Mouse (Mus musculus) spleen, postnatal 14 days (tissue): Measurements from ENCODE around the gene Prss22.

Experiments used
- DNase-seq, 2 experiments: peaks; one replicate each; pipeline ENCODE4 v3.0.0; 2021 to 2022; ENCODE audit warnings: low spot score in 2 of 2

Gene Prss22

DNA sequence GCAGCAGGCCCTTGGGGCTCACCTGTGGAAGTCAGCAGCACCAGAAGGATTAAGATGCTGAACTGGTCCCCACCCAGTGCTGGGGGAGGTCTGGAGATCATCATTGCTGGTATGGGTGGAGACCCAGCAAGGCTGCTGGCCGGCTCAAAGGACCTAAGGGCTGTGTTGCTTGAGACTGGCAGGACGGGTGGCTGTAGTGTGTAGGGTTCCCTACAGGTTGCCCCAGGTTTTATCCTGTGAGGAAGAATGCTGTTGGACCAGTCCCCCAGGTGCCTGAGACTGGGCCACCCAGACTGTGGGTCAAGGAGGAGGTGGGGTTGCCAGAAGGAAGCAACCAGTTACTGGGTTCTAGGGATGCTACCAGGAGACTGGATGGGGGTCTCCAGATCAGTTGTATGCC lies at the start of gene Prss22:
TSS of gene Prss22 (minus strand) at position 200 of the 400 bp plus-strand sequence.
- no peak for DNase-seq

DNA sequence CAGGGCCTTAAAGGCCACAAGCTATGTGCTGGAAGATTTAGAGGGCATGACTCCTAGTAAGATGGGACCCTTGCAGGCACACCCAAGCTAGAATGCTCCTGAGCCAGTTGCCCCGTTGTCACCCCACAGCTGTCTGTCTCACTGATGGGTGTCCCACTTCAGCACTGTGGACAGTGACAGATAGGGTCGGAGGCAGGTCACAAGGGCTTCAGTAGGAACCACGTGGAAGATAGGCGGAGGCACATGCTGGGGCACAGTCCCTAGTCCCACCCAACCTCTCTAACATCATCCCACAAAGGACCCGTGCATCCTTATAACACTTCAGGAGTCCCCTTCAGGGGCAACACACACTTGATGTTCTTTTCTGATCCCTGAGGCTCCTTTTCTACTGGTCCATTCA lies 48.1 kb upstream of the Prss22 start:
- DNase-seq: no peak

DNA sequence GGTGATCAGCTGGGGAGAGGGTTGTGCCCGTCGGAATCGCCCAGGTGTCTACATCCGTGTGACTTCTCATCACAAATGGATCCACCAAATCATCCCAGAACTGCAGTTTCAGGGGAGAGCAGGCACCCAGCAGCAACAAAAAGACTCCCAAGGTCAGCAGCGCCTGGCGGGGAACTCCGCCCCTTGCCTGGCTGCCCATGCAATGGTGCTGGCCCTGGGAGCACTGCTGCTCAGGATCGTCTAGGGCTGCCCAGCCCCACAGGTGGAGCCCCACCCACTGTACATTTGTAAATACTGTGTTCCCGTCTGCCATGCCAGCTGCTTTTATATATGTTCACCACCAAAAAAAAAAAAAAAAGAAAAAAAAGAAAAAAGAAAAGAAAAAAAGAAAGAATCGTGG lies 47.7 kb upstream of the Prss22 start:
- no peak for DNase-seq

DNA sequence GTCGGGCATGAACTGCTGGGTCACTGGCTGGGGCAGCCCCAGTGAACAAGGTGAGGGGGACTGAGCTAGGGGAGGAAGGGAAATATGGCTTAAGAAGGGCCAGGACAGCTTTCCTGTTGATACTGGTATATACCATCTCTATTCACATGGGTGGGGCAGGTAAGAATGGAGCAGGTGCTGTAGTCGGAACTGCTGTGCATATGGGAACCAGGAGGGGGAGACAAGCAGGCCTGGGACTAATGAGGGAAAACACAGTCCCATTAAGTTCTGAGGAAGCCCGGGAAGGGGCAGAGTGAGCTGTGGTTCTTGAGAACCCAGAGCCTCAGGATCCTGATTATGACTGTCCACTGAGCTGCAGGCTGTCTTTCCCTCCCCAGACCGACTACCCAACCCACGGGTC lies 46.6 kb upstream of the Prss22 start:
- no peak for DNase-seq

DNA sequence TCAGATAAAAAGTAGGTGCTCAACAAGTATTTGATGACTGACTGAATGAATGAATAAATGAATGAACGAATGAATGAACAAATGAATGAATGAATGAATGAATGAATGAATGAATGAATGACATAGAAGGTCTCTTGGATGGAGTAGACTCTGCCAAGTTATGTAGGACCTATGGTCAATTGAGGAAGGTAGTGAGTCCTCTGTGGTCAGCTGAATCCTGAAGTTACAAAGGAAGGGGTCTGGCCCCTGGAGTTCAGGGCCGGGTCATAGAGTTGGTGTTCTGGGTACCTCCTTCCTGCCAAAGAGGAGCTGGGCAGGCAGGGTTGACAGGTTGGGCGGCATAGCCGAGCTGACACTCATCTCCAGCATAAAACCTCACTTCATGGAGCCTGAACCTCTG lies 39.9 kb upstream of the Prss22 start, which contains the start of gene Prss27:
TSS of gene Prss27 (plus strand) at position 301 of the 400 bp plus-strand sequence.
- no peak for DNase-seq

DNA sequence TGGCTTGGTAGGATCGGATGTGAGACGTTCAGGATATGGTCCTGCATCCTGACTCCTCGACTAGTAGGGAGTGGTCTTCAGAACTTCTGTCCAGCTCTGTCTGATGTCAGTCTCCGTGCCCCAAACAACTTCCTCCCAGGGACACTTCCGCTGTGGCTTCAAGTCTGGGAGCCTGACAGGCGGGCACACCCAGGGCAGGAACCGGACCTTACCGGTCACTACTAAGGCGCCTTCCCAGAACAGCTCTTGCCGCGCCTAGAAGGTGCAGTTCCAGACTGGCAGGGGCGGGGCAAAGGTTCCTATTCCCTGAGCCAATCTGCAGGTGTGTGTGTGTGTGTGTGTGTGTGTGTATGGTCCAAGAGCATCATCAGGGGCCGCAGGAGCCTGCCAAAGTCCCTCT lies 39.5 kb upstream of the Prss22 start:
- no peak for DNase-seq

DNA sequence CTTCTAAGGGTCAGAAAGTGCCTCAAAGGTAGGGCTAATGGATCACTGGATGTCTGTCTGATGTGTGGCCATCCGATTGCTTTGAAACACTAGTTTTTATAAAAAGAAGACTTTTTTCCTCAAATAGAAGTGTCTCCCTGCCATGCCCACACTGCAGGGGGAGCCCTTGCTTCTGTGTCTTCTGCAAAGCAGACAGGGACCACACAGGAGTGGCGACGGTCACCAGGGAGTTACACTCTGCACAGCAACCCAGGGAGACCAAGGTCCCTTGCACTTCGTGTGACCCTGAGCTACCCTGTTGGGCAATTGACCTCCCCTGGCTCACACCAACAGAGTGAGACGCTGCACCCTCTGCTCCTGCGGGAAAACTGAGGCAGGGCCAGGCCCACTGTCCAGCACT lies 39.1 kb upstream of the Prss22 start:
- no peak for DNase-seq

DNA sequence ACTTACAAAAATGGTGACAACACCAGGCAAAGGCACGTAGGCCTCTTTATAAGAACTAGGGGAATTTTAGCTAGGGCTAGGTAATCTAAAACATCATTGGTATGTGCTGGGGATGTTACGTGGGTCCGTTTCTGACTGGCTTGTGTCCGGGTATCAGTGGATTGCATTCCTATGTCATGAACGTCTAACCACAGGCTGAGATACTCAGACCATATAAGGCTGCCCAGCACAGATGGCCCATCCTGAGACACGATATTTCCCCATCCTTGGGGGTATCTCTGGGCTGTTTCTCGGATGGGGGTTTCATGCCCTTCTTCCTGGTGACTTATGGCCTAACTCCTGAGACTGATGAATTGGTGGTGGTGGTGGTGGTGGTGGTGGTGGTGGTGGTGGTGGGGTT lies 37.2 kb upstream of the Prss22 start:
- DNase-seq: no peak

DNA sequence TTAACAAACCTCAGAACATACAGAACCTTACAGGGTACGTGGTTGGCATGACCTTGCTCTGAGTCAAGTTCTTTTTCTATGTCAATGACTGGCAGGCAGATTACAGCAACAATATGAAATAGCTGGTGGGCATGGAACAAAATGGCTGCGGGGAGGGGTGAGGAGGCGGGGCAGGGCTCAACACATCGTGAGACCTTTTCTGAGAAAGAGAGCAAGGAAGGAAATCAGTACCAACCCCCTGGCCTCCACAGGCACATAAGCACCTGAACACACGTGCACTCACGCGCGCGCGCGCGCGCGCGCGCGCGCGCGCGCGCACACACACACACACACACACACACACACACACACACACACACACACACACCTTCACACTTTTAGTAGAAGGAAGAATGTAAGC lies 32.7 kb upstream of the Prss22 start:
- DNase-seq: no peak

DNA sequence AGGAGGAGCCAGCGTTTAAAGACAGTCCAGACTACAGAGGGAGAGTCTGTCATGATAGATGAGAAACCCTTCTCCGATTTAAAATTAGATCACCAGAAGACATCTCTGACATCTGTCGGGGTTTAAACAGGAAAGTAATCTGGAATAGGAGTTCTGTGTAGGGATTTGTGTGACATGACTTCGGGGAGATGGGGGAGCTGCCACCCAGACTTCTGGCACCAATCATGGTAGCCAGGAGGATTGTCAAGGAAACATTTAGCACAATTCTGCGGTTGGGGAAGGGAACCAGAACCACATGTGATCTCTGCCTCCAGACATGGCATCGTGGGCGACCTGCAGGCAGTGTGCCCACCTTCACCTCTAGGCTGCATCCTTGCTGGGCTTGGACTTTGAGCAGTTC lies 31.6 kb upstream of the Prss22 start:
- no peak for DNase-seq

DNA sequence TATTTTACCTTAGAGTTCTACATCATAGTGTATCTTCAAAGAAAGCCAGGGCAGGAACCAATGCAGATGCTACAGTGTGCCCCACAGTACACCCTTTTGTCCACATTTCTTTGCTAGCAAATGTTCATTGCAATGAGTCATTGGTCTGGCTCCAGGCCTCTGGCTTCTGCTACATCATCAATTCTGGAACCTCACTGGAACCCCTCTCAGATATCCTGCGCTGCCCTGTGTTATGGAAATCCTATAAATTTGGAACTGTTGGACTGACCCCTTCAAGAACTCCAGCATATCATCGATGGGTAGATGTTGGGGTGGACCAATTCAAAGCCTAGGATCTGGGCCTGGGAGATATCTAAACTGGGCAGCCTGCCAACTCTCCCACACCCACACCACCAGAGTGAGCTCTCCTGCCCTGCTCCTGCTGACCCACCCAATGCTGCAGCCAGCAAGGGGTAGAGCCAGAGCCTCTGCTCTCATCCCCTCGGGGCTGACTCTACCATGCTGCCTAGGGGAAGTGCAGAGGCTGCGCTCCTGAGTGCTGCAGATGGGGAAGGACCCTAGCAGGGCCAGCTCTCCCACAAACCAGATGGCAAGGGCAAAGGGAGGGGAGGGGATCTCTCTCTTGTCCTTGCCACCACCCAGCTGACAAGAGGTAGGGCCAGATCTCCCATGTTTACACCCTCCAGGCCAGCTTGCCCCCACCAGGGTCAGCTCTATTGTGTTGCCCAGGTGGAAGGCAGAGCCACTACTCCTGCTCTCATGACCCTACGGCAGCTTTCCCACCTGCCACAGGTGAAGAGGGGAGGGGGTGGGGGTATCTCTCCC lies 23.7 kb upstream of the Prss22 start:
- peak; percentile 44 to 49 for DNase-seq

DNA sequence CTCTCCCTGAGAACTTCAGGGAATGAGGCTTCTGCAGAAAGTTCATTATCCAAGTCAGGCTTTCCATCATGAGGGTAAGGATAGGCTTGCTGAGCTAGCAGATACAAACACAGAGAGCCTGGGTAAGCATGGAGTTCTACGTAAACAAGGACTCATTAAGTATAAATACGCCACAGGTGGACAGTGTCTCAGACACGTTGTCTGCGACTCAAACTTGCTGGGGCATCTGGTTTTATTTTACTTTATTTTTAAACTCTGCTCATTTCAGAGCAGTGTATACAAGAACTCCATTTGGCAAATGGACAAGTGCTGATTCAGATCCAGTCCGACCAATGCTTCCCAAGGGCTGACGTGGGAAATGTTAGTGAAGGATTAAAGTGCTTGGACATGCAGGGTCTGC lies 22.8 kb upstream of the Prss22 start:
- DNase-seq: no peak

DNA sequence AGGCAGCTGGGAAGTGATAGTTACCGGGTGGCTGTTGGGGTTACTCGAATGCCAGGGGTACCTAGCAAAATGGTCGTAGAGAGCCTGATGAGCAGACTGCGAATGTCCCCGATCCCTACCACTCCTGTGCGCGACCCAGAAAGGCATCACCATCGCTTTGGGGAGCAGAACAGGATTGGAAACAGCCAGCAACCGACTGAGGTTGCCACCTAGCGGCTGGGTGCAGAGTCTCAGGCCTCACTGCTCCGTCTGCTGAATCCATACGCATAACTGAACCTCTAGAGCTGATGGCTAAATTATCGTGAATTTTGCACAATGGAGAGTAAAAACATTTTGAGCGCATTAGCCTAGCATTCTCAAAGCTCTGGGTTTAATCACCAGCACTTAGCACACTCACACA lies 17.8 kb upstream of the Prss22 start:
- no peak for DNase-seq

DNA sequence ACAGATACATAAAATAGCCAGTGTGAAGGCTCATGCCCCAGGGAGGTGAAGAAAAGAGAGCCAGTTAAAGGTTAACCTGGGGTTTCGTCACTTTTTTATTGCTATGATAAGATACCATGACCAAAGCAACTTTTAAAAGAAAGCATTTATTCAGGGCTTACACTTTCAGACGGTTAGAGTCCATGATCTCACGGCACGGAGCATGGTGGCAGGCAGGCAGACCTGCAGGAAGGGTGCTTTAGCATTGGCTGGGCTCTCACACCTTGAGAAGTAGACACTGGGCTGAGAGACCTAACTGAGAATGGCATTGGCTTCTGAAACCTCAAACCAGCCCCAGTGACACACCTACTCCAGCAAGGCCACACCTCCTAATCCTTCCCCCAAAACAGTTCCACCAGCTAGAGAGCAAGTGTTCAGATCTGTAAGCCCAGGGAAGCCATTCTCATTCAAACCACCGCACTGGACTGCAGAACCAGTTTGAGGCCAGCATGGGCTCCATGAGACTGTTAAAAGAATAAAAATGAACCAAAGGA lies 16.6 kb upstream of the Prss22 start:
- DNase-seq: no peak

DNA sequence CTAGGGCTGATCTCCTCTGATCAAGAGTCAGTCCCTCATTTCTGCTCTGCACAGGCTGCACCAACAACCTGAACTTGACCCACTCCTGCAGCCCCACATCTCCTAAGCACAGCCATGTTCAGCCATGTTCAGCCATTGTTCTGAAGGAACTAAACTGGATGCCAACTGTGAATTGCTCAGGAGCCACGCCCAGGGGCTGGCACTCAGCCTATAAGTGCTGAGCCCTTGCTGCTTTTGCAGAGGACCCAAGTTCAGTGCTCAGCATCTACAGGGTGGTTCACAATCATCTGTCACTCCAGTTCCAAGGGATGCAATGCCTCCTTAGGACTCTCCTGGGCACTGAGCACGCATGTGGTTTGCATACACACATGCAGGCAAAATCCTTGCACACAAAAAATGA lies 15.0 kb upstream of the Prss22 start:
- no peak for DNase-seq

DNA sequence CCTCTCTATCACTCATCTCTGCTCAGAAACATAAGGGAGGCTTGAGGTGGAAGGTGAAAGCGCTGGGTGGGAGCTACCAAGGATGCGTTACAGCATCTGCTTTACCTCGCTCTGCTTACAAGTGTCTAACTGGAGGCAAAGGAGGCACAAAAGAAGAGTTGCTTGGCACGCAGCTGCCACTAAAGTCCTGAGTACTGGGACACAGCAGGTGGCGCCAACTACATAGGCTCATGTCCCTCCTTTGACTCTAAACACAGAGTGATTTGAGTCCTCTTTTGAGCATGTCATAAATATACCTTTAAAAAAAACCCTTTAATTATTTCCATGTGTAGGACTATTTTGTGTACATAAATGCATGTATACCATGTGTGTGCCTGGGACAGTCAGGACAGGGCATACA lies 11.7 kb upstream of the Prss22 start:
- DNase-seq: no peak

DNA sequence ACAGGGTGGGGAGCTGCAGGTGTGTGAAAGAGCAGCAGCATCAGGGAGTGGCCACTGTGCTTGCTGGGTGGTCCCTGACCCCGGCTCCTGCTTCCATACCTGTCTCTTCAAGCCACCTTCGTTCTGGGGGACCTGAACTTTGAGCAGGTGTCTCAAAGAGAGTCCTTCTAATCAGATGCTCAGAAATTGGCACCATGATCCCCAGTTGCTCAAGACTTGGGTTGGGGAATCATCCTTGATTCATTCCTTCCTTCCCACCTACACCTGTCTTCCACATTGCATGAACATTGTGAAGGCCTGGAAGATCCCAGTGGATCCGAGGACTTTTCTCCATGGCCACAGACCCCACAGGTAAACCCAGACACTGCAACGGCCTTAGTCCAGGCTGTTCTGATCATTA lies 10.2 kb upstream of the Prss22 start:
- DNase-seq: no peak

DNA sequence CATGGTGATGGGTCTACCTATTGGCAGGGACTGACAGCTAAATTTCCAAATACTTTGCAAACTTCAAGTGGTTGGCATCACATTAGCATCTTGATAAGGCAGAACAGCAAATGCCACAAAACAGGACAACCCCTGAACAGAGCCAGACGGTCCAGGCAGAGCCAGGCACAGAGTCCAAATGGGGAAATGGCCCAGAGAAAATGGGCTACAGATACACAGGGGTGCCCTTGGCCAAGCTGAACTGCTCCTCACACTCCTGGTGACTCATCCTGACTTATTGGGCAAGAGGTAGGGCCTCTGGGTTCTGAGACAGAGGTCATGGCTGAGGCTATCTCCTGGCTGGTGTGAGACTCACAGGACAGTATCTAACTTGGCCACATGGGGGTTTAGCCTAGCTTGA lies 9.5 kb upstream of the Prss22 start:
- no peak for DNase-seq

DNA sequence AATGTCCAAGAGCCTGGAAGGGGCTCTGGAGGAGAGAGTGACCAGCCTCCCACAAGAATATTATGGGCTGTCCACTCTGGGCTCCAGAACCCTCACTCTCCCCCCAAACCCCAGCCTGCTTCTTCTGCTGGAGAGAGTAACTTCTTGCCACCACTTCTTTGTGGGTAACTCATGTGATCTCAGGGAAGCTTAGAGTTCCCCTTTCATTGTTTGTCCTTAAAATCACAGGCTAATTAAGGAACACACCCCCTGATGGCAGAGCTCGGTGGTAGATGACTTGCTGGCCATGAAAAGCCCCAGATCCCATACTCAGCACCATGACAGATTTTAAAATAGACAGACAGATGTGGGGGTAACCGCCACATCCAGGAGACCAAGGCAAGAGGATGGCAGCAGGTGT lies 9.0 kb upstream of the Prss22 start:
- DNase-seq: no peak

DNA sequence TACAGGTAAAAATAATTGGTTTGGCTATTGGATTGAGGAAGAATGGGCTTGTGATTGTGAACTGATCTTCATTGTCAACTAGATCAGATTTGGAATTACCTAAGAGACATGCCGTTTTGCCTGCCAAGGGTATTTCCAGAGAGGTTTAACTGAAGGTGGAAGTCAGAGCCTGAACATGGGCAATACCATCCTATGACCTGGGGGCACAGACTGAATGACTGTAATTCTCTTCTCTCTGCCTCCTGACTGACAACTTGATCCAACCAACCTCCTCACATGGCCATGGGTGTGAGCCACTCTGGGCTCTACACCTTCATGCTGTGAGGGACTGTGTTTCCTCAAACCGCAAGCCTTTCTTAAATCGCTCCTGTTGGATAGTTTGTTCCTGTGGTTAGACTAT lies 7.1 kb upstream of the Prss22 start:
- no peak for DNase-seq

DNA sequence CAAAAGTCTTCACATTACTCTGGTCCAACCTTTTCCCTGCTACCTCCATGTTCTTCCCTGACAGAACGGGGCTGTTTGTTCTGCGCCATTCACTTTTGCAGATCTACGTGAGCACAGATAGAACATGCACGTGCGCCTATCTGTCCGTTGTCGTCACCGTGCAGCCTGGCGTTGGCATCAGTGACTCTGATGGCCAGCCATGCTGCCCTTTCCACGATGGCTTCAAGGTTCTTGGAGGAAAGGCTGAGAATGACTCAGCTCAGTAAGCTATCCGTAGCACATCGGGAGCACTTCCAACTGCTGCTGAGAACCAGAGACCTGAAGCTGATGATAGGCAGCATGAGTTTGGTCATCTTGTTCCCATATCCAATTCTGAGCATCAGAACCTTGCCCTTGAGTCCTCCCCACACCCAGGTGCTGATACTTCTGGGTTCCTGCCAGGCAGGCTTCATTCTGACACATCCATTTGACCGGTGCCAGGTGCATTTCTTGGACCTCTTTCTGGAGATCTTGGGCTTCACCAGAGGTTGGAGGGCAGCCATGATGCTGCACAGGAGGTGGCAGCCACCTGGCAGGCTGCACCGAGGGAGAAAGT lies 6.3 kb upstream of the Prss22 start:
- DNase-seq: no peak

DNA sequence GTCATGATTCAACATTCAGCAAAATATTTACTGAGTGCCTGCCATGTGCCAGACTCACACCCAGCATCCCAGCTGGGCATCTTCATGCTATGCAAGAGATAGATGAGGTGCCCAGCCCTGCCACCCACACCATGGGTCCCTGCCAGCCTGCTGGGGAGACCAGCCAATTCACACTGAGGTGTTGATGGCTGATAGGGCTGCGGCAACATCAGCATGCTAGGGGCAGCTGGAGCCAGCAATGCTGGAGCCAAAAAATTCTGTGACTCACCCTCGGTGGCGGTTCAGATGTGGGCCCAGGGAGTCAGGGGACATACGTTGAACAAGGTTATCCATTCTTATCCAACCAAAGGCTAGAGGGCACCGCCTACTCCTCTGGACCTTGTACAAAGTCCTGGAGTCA lies 2.5 kb upstream of the Prss22 start:
- no peak for DNase-seq

DNA sequence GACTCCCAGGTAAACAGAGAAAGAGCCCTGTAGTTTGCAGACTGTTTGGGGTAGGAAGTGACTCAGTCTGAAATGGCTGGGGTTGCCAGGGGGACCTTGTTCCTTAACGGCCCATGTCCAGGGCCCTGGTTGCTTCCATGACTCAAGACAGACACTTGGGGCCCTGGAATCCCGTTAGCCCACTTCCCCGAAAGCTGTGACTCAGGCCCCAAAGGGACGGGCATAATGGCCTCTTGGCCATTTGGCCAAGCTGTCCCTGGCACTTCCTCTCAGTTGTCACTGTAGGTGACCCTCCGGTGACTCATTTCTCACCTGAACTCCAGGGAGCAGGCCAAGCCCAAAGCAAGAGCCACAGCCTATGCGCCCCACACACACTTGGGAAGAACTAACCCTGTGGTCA lies 483 bp upstream of the Prss22 start:
- no peak for DNase-seq
